Mouse (Mus musculus): ENCODE results near the gene Arhgap33.

DNA sequence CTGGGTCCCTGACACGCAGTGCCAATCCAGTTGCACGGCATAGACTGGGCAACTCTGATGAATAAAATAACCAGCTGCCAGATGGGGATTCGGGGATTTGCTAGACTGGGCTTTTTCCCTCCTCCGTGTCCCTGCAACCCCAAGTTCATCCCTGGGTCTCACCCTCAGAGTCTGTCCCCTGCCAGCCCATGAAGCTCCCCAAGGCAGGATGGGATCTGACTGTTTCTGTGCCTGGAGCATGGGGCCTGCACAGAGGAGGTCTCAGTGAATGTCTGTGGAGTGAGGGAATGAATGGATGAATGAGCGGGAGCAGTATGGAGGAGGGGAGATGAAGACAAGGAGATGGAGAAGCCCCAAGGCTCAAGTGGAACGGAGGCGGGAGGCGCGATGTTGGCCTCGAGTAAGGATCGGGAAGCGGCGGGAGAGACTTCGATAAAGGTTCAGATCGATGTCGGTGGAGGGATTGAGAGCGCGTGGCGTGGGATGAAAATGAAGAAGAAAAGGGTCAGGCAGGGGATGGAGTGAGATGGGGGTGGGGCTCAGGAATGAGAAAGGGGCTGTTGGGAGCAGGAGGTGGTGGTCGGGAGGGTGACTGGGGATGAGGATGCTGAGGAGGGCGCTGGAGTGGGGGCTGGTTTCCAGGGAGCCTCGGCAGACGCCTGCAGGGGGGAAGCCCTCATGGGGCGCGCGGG, 773 bp downstream of the Arhgap33 start:
- TF ChIP-seq CTCF (IDR thresholded peaks at IDR 0.05; ENCODE audit: low read depth) (no peak), EP300 (IDR thresholded peaks at IDR 0.05; ENCODE audit: low read depth) (no peak)
